Mouse (Mus musculus): ENCODE measurements around the gene Utrn.

GRCm38 (mm10) chr10:12469391-12470057, 399.6 kb downstream of the Utrn start:
- no peak for TF ChIP-seq CTCF (IDR thresholded peaks at IDR 0.05)
- TF ChIP-seq POLR2A (IDR thresholded peaks at IDR 0.05; ENCODE audit: insufficient read depth, low read depth, low read length): no peak
- no peak for TF ChIP-seq EP300 (IDR thresholded peaks at IDR 0.05; ENCODE audit: insufficient read depth, low read depth, low read length)
